Mouse (Mus musculus): Measurements from ENCODE around the gene Gstp1.

Gene Gstp1

GRCm38 (mm10) chr19:3999121-3999730 is 38.6 kb downstream of the Gstp1 start:
- DNase-seq, result no peak

GRCm38 (mm10) chr19:3998335-3998734 is 39.5 kb downstream of the Gstp1 start:
- no peak for DNase-seq

- DNase-seq, result no peak
These were observed 40.6 kb downstream of the Gstp1 start for GRCm38 (mm10) chr19:3997231-3997630.

GRCm38 (mm10) chr19:3996747-3997146 is 41.0 kb downstream of the Gstp1 start:
- no peak for DNase-seq

- DNase-seq, result no peak
These were observed 41.7 kb downstream of the Gstp1 start for GRCm38 (mm10) chr19:3996106-3996505.

- DNase-seq, result no peak
These were observed 42.3 kb downstream of the Gstp1 start for GRCm38 (mm10) chr19:3995505-3995904.

GRCm38 (mm10) chr19:3994932-3995331 is 42.9 kb downstream of the Gstp1 start:
- no peak for DNase-seq

GRCm38 (mm10) chr19:3992416-3992815 is 45.4 kb downstream of the Gstp1 start, which contains the start of gene Tbx10:
Gene Tbx10, plus strand, starts transcription at chr19:3992752.
- no peak for DNase-seq

GRCm38 (mm10) chr19:3991966-3992365 is 45.8 kb downstream of the Gstp1 start:
- DNase-seq, result no peak

GRCm38 (mm10) chr19:3991562-3991961 is 46.2 kb downstream of the Gstp1 start:
- no peak for DNase-seq

GRCm38 (mm10) chr19:3990804-3991203 is 47.0 kb downstream of the Gstp1 start:
- DNase-seq, result no peak

- no peak for DNase-seq
These were observed 49.0 kb downstream of the Gstp1 start for GRCm38 (mm10) chr19:3988750-3989149.

GRCm38 (mm10) chr19:3988066-3988465 is 49.7 kb downstream of the Gstp1 start:
- no peak for DNase-seq

GRCm38 (mm10) chr19:3986334-3986733 is 51.5 kb downstream of the Gstp1 start, which contains the start of gene Acy3:
Gene Acy3, plus strand, starts transcription at chr19:3986570.
- peak in 1 of 2 experiments; percentile 56 for DNase-seq
